Mouse (Mus musculus): Measurements from ENCODE around the gene Sema6d. TPM values are rescaled to one million over a fixed set of nuclear protein-coding genes. Genes with fewer than 3 reads are reported as not detected.

The Sema6d gene
- polyA plus RNA-seq (2017; shearing (Covaris generic)): not detected

GRCm38 (mm10) chr2:124089813-124090230 is at the start of gene Sema6d:
Sema6d (plus strand) TSS chr2:124089969.

All from naive thymus-derived CD4-positive, alpha-beta T cell, adult 5 months (primary cell).